Mouse (Mus musculus) CD4-positive helper T cell, adult 2 months (primary cell): ENCODE measurements at regions not wholly inside any gene's neighbourhood (a gene's known extent, or its start where the extent isn't known, plus 50 kb on each side); places are given as distances from the start of the nearest gene placed in this dataset.
A peak's percentile ranks its signal among the peaks of the same experiment; 100 is the strongest.

ENCODE experiments used
- DNase-seq: peaks from one replicate; pipeline ENCODE4 v3.0.0-alpha.2; 2012; ENCODE audit warnings: low read depth, missing footprints, low spot score

DNA sequence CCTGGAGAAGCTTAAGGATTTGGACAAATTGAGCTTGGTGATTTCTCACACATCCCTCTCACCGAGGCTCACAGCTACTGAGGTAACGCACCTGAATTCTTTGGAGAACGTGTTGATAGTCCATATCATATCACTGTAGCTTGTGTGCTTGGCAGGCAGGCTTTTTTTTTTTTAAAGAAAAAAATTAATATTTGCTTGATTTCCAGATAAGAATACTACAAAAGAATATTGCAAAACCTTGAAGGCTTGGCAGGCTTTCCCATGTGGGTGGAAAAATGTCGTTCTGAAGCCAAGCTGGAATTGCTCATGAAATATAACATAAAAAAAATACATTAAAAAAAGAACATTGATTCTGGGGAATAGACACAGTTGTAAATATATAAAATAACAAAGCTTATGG, 131.8 kb downstream of the Klf5 start:
- no peak for DNase-seq

- no peak for DNase-seq
These were observed 133.2 kb downstream of the Klf5 start for GRCm38 (mm10) chr14:99431697-99432096.

DNA sequence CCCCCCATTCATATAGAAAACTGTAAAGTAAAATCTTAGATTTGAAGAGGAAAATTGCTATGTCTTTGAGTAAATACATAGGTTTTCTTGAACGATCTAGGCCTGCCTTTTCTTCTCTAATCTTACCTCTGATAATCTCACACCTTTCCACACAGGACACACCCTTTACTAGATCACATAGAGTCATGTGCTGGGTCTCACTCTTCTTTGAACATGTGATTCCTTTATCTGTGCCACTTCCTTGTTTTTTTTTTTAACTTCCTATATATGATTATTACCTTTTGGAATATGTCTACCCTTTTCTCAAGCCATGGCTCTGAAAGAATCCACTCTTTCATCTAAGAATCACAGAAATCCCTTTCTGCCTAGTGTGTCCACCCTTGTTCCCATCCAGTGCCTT, 136.2 kb downstream of the Klf5 start:
- DNase-seq: no peak

DNA sequence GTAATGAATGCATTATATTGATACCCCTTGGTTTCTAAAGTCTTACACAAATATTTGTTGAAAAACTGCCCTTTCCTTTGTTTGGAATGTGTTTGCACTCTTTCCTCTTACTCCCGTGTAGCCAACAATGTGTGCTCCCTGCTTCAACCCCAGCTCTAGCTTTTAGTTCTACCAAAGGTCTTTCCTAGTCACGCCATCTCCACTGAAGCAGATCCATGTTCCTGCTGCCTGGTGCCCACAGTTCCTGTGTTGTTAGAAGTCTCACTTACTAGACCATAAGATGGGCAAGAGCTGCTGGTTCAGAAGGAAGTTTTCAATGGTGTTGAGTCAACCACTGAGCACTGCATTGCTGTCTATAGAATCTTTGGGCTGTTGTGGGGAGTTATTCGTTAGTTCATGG, 137.0 kb downstream of the Klf5 start:
- no peak for DNase-seq

GRCm38 (mm10) chr14:99436051-99436450, 137.6 kb downstream of the Klf5 start:
- no peak for DNase-seq

DNA sequence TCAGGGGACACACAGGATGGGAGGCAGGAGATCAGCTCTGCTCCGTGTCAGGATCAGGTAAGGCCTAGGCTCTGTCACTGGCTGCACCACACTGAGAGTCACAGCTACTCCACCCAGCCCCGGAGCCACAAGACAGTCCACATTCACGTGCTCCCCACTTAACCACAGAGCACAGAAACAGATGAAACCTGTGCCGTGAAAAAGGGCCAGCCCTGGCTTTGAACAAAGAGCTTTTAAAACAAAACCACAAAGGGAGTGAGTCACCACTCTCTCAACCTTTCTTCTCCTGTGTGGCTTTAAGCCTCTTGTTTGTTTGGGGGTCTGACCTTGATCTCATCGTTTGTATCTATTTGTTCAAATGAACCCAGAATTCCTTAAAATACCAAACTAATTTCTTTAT, 150.6 kb downstream of the Klf5 start:
- peak; percentile 51 for DNase-seq

GRCm38 (mm10) chr14:99449870-99450269, 151.4 kb downstream of the Klf5 start:
- DNase-seq: peak; percentile 30

GRCm38 (mm10) chr14:99451110-99451795, 152.8 kb downstream of the Klf5 start:
- DNase-seq: no peak

- no peak for DNase-seq
These were observed 155.4 kb downstream of the Klf5 start for GRCm38 (mm10) chr14:99453916-99454315.

GRCm38 (mm10) chr14:99456555-99456954, 158.1 kb downstream of the Klf5 start:
- DNase-seq: no peak

DNA sequence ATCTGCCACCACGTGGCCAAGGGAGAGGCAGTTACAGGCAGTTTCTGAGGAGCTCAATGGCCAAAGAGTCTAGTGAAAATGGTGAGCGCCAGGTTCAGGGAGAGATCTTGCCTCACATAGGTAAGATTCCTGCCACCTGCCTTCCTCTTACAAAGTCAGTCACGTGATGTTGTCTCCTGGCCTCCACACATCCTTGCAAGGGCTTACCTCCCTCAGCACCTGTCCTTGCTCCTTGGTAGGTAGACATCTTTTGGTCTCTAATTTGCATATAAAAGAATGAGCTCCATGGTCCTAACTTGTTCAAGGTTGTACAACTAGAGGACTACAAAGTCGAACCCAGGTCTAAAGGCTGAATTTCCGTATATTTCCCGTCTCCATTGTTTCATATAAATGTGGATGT, 159.1 kb downstream of the Klf5 start:
- DNase-seq: no peak

DNA sequence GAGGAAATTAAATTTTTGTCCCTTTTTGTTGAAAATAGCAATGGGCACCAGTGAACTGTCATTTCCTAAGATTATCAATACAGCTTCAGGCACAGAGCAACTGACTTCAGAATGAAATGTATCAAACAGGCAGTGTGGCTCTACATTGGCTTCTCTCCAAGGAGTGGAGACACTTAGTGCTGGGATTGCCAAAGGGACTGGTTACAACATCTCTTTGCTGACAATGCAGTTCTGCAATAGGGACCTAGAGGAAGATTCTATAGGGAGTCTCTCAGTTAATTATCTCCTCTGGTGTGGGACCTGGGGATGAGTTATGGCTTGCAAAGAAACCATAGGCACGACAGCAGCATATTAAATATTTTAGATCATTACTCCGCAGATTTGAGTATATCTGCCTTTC, 173.6 kb downstream of the Klf5 start:
- DNase-seq: no peak

DNA sequence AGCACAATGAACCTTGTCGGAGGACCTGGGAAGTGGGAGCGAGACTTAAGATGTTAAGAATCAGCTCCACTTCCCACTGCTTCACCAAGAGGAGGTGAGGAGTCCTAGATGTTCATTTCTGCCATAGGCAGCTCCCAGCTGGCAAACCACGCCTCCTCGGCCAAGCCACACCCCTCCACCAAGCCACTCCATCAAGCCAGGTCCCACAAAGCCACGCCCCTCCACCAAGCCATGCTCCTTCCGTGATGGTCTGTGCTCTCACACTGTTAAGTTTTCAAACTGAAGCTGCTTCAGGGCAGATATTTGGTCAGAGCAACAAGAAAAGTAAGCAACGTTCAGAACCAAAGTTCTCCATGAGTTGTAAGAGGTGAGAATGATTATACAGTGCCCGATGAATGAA, 176.8 kb downstream of the Klf5 start:
- no peak for DNase-seq

DNA sequence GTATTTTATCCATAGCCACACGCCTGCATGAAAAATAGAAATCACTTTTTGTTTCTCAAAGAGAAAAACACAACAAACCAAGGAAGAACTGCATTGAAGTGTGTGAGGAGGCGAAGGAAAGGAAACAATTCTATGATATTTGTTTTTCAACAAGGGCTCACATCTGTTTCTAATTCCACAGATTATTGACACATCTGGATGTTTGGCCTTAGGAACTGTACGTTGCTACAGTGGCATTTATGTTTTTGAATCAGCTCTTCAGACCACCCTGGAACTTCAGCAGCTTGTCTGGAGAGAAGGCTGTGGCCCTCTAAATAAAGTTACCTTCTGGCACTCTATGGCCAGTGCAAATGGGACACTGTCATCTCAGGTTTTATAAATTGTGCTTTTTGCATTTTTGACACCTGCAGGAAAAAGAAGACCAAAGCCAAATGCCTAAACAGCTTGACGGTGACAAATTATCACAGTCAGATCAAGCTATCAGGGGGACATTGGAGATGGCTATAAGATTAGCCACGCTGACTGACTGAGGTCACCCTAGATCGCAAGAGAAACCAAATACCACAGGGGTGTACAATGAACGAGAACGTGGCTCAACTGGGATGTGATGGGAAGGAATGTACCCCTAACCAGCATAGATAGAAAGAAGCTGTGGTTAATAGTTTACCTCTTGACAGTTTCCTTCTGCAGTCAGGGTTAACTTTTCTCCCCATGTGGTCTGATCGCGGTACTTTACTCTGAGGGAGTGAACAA, 182.0 kb downstream of the Klf5 start:
- DNase-seq: no peak

- no peak for DNase-seq
These were observed 189.5 kb downstream of the Klf5 start for GRCm38 (mm10) chr14:99487981-99488380.

DNA sequence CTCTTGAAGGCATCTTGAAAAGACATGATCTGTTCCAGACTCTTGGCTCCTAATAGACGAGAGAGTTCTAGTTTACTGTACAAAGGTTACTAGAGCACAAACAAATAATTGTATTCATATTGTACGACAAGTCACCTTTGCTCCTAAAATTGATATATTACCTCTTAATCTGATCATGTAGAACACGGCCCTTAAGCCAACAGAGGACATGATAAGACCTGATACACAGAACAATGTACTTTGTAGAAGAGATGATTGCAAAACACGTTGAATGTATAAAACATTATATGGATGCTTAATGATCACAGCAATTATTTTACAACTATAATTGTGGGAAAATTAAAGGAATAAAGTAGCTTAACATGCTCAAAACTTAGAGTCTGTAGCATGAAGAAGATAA, 194.7 kb downstream of the Klf5 start:
- no peak for DNase-seq

DNA sequence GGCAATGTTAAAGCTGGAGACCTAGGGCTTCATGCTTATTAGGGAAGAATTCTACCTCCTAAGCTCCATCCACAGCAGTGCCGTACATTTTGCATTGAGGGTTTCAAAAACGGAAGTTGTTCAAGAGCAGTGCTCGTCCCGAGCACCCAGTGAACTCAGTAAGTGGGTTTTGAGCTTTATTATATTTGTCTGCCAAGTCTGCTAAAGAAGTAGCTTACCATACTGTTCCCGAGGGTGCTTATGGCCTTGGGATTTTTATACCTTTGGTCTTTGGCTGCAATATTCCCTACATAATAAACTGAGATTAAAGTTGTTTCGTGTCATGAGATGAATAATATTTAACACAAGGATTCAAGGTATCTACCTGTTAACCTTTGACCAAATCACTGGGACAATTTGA, 195.2 kb downstream of the Klf5 start:
- no peak for DNase-seq

DNA sequence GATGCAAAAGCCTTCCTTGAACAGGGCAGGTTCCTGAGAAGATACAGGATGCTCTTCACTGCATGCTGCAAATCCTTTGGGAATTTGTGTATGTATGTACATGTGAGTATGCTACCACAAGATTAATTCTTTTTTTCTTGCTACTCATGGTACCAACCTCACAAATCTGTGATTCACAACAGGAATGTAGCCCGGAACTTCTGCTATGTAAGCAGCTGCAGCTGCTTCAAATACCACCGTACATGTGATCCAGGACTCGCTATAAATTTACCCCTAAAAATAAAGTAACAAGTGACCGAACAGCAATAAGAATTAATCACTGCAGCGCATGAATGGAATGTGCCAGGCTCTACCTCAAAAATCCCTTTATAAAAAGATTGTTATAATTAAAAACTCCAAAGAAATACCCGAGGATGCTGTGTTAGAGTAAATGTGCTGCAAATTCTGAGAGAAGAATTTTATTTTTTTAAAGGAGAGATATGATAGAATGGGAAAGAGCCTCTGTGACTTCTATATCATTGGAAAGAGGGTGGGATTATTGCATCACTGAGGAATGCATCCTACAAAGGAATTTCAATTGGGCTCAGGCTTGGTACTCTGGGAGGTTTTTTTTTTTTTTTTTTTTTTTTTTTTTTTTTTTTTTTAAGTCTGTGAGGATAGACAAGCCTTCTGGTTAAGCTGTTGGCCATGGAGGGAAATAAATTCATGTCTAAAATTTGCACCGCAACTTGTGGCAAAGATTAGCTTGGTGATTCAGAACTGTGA, 201.2 kb downstream of the Klf5 start:
- DNase-seq: no peak

DNA sequence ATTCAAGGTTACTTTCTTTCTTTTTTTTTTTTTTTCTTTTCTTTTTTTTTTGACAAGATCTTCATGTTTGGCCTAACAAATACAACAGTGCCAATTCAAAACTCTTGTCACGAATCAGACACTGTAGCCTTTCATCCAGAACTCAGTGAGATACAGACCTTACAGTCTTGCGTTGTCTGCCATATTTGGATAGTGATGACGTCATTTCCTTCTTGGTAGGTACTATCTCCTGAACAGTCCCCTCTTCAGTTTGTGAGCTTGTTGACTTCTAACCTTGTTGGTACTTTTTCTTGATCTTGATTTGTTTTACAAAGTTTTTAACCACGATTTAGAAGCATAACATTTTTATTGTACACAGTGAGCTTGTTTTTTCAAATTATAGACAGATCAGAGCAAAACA, 206.4 kb downstream of the Klf5 start:
- DNase-seq: no peak

DNA sequence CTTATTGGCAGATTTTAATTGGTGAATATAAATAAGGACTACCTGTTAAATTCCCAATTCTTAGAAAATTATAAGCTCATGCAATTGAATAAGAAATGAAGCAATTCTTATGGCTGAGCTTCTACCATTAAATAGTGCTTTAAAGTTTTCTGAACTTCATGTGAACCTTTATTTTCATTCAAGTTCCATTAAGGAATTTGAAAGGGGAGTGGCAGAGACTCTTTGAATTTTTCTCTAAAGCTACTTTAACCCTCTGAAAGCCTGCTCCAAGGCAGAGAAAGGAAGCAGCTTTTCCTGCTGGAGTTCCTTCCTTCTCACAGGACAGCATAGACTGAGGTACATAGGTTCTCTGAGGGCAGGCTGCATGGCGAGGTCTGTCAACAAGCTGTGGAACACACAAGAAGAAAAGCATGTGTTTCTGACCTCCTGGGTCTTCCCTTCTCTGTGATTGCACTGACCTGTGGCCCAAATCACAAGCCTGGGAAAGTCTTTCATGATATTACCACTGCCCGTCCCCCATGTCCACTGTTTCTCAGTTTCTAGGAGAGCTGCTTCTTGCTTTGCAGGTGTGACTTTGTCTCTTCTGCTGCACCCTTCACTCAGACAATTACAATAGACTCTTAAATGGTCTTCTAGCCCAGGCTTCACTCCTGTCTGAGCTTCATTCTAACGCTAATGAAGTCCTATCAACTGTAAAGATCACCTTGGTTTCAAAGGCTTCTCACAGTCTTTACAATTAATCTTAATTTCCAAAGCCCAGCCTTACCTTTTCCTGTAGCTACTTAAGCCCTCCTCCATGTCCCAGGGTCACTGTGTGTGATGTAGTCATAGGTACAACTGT, 211.4 kb downstream of the Klf5 start:
- no peak for DNase-seq

GRCm38 (mm10) chr14:99515474-99515873, 217.0 kb downstream of the Klf5 start:
- DNase-seq: no peak

DNA sequence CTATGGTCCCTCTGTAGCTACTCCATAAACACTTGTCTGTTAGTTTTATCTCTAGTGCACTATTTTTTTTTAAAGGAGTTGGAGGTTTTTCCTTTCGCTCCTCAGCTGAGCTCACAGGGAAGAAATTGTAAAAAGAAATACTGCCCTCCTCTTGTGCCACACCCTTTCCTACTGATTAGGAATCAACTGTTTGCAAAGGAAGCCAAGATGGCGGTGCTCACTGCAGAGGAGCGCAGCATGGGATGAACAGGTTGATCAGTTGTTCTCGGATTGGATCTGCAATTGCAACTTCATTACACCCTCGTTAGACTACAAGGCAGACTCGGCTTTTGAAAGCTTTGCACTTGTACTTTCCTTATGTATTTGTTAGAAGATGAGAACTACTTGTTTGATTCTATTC, 218.2 kb downstream of the Klf5 start:
- no peak for DNase-seq
